Mouse (Mus musculus) cerebral cortex, adult 2 months (tissue): ENCODE data around the gene Wdr3.

Experiments used
- WGBS: fragments of 180-500 bp; shearing (Covaris S2); methylation state at CpG from one replicate; pipeline ENCODE4 v1.1.7; 2018; 5-methylcytosine and 5-hydroxymethylcytosine counted together

Gene Wdr3

DNA sequence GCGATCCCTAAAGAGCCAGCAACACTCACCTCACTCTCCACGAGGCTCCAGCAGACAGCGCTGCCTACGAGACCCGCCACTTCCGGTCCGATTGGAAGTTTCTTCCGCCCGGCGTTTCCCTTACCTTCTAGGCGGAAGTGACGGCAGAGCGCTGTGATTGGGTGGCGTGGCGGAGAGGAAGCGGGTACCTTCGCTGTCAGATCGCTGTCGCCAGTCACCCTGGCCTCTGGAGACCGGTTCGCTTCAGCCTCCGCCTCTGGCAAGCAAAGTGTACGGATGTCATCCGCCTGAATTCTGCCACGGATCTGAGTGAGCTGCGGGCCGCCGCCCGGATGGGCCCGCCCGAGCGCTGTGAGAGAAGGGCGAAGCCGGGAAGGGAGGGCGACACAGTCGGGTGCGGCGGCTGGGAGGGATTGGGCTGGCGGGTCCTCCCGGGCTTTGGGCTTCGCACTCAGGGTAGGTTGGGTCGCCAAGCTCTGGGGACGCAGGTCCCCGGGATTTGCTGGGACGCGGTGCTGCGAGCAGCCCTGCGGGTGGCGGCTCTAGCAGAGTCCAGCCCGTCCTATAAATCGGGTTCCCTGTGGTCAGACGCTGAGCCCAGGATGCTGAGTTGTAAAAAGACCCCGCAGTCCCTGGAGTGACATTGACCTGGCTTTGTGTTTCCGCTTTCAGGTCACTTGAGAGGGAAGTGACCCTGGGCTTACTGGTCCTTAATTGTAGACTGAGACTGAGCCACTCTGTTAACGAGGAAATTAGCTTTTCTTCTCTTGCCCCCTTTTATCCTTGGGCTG lies at the start of gene Wdr3, which contains the start of gene Gdap2:
TSS of gene Wdr3 (minus strand) at position 93 of the 791 bp plus-strand sequence.
TSS of gene Gdap2 (plus strand) at position 67 of the 791 bp plus-strand sequence.
- WGBS = under 1% methylated on average over 55 of the region's 55 CpGs

DNA sequence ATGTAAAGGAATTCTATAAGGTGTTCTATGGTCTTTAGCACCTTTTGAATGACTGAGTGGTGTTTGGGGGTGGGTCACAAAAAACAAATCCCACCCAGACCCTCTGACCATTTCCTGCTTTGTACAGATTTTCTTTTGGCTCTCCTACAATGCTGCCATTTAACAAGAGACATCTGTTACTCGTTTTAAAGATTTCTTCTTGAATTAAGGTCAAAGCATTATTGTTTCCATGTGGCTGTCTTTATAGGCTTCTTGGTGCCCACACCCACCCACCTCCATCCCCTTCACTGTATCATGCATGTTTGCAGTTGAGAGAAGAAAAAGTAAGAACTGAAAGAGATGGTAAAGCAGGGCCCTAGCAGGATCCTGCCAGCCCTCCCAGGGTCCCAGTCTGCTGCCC lies 44.8 kb upstream of the Wdr3 start:
- 52% methylated on average over 1 of the region's 1 CpGs for WGBS

DNA sequence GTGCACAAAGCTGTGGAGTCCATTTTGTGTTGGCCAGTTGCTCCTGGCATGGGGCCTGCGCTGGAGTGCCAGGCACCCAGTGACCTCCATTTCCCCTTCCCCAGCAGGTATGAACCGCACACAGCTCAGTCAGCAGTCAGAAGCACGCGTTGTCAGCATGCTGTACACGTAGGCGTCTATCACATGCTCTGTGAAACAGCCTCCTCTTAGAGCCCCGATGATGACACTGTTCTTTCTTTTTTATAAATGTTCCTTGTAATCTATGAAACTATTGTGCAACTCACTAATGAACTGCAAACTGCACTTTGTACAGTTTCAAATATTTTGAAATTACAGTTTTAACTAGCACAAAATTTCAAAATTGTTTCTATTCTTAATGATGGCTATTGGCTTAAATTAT lies 39.3 kb upstream of the Wdr3 start:
- 79% methylated on average over 7 of the region's 7 CpGs for WGBS

DNA sequence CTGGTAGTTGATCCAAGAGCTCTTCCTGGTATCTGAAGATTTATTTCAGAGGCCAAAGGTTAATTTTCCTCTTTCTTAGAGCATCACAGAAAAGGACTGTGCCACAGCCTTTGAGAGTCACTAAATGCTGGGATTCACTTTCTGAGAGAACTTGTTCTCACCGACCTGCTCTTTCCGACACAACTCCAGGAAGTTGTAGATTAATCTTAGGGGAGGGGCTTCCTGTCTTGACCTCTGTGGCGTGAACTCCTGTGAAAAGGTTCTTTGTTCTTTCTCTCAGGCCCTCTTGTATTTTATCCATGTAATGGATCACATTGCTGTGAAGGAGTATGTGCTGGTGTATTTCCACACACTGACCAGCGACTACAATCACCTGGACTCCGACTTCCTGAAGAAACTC lies 32.0 kb upstream of the Wdr3 start:
- WGBS = 75% methylated on average over 5 of the region's 5 CpGs

DNA sequence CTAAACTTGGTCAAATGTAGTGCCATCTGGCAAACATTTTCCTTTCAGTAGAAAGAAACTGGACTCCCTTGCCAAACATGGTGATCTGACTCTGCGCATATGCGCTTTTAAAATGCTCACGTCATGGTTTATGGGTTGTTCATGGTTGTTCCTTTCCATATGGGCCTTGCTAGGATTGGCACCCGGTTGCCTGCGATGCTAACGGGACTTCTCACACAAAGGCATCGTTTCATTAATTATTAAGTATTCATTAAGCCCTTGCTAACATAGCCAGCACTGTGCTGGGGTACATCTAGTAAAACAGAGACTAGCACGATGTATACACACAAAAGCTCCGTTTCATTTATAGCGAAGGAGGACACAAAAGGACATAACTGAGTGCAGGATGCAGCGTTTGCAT lies 27.7 kb upstream of the Wdr3 start:
- WGBS = 59% methylated on average over 11 of the region's 11 CpGs

DNA sequence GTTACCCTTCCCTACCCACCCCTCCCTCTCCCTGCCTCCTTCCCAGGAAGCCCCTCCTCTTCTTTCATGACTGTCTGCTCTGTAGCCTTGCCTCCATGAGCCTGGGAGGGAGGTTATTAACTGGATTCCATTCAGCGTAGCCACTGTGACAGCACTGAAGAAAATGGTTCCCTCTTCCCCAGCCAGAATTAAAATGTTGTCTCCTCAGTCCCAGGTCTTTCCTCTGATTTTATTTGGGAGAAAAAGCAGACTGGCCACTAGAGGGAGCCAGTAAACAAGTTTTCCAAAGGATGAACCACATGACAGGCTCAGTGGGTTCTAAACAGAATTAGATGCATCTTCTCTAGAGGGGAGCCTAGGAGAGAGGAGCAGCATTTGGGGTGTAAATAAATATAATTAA lies 27.2 kb upstream of the Wdr3 start:
- 30% methylated on average over 1 of the region's 1 CpGs for WGBS

DNA sequence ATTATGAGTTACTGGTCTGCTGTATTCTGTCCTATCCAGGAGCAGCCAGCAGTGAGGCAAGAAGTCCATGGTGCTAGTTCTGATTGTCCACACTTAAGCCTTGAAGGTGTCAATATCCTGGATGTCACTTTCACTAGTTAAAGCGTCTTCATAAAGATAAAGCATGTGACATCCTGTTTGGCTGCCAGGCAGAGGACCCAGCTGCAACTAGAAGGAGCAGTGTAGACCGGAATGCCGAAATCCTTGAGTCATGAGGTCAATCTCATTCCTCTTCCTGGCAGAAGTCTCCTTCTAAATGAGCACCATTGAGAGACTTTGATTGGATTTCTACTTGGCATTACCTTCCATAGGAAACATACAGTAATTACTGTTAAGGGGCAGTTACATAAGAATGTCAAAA lies 18.3 kb upstream of the Wdr3 start:
- 66% methylated on average over 3 of the region's 3 CpGs for WGBS

DNA sequence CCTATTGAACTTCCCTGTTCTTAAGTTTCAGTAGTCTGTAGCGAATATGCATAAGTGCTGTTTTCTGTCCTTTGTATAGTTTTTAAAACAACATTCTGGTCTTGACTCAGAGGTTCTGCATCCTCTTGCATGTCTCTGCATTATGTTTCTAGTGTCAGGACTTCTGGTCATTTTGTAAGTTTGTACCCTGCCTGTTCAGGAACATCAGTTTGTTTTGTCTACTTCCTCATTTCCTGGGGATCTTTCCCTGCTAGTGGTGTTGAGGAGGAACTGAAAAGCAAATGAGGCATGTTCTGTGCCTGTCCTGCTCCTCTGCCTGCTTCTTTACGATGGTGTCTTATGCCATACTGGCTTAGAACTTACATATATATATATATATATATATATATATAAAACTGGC lies 13.8 kb upstream of the Wdr3 start:
- WGBS = 78% methylated on average over 2 of the region's 2 CpGs

DNA sequence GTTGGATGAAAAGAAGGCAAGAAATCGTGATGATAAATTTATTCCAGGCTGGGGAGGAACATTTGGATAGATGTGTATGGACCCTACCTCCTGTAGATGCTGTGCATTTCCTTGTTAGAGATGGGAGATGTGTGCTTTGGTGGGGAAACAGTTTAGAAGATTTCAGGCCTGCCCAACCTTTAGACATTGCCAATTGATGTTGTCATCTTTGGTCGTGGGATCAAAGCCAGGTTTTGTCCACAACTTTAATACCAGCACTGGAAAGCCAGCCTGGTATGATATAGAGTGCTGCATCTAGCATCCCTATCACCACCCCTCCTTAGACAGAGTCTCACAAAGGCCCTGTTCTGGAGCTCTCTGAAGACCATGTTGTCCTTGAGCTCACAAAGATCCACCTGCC lies 1.3 kb upstream of the Wdr3 start:
- 71% methylated on average over 2 of the region's 2 CpGs for WGBS

DNA sequence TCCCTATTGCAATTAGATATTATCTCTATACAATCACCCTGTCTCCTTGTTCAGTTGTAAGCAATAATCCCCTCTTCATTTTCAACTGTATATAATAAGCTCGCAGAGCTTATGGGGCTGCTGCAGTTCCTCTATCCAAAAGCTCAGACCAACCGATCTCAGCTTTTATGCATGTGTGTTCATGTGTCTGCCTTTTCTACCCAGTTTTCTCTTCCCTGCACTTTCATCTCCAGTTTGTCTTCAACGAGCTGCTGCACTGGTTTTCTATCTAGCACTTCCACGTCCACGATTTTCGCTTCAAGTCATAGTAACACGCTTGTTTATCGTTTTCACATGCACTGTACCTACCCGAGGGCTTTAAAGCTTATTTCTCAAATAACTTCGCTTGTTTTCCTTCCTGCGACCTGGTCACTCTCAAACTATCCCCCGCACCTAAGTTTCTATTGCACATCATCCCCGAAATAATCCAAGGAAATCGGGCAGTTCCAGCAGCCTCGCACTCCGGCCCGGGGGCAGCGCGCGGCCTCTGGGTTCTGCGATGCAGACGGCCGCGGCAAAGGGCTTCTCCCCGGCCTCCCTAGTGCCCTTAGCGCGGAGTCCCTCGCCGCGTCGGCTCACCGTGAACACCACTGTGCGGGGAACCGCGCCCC lies 417 bp downstream of the Wdr3 start:
- under 1% methylated on average over 35 of the region's 35 CpGs for WGBS

DNA sequence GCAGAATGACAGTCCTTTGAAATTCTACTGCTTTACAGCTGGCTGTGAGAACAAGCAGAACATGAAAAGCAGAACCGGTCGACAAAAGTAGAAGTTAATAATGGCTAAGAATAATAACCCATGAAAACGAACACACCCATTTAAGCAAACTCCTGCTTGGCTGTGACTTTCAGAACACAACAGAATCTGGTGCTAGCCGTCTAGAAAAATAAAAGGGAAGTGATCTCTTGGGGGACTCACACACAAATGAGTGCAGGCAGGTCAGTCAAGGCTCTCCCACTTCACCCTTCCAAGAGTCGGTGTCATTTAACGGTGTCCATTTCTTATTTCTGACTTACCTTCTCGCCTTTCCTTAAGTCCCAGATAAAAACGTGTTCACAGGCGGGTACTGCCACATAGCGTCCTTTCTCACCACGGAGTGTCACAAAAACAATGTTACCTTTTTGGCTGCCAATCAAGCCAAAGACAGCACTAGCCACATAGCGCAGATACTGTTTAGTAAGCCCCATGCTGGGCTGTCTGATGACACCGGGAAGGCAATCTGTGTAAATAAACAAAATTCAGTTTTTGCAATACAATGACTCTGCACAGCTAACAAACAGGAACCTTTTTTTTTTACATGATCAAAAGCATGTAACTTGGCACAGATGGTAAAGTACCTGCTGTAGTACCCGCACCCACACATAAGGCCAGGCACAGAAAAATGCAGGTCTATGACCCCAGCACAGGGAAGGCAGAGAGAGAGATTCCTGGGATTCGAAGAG lies 1.3 kb downstream of the Wdr3 start:
- WGBS = 73% methylated on average over 15 of the region's 15 CpGs

DNA sequence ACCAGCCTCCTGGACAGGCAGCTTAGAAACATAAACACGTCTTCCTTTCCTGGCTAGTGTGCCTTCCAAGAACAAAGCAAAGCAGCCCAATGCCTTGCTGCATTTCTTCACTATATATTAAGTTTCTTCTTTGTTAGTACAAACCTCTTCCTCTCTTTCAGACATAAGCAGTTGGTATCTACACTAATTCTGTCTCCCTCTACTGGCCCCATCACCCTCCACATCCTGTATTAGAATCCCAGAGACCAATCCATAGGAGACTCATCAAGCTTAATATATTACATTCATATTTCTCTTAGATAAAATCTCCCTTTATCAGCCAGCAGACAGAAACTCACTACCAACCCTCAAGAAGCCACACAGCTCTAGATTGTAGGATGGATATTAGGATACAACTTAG lies 39.8 kb downstream of the Wdr3 start:
- WGBS = 37% methylated on average over 1 of the region's 1 CpGs

DNA sequence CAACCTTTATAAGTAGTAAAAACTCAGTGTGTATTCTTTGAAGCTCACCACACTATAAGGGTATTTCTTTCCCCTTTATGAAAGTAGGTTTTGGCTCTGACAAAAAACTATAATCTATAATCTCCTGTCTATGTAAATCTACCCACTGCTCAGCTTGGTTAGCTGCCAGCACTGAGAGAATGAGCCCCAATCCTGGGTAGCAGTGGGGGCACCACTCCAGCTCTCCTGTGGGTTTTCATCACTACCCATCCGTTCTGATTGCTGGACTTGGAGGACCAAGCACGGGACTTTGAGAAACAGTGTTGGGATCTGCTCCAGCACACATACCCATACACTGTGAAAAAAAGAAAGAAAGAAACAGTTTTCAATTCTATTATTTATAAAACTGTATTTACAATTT lies 40.2 kb downstream of the Wdr3 start:
- 48% methylated on average over 2 of the region's 2 CpGs for WGBS

DNA sequence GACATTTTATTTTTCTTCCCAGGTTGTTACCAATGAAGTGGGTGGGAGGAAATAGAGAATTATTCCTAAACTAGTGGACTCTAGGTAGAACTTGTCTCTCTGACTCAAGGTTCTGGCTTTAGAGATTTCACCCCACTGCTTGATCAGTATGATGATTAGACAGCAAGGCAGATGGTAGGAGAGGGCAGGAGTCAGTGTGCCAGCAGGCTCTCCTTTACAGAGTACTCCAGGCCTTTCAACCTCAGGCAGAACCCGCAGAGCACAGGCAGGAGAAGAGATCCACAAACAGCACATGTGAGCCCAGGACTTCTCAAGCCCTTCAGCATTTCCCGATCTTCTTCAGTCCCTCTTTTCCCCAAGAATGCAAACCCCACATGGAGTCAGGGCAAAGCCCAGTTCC lies 43.5 kb downstream of the Wdr3 start:
- 84% methylated on average over 2 of the region's 2 CpGs for WGBS

DNA sequence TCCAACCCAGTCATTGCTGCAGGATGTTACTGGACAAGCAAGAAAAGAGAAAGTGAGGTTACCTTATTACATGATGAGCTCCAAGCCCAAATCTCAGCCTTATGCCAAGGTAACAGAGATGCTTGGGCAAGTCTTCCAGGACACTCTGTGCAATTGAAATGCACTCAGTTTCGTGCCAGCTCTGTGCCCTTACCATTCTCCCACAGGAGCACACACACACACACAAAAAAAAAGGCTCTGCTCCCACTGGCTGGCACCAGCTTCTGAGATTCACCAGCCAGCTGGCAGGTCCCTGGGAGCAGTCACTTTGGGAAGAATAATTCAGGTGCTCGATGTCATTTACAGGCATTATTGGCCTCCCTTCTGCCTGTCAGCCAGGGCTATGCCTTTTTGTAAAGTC lies 55.5 kb downstream of the Wdr3 start:
- WGBS = 49% methylated on average over 2 of the region's 2 CpGs

DNA sequence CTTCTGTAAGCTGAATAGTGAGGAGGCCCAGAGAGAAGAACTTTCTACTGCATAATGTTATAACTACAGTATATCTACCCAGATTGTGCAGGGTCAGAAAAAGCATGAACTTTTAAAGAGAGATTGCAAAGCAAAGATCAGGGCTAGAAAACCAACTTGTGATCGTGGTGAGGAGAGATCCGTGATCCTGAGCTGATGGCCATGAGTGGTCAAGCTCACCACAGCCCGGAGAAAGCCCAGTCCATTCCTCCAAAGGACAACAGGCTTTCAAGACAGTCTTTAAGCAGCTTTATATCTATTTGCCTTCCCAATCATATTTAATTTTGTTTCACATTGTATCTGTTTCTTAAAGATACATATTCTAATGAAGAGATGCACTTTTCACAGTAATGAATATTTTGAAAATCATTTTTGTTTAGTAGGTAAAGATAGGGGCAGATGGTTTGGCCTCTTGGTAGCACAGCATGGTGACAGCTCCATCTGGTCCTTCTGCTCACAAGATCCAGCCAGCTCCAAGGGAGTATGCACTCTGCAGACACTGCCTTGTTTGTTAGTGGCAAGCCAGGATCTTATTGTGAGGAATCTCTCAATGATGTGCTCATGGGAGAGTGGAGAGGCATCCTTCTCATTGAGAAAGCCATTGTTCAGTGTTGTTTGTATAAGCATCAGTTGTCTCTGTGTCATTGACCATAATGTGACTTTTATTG lies 59.7 kb downstream of the Wdr3 start:
- WGBS = 89% methylated on average over 3 of the region's 3 CpGs
